Mouse (Mus musculus) ES-E14 (cell line): ENCODE data around the gene Serinc3.

ENCODE experiments used
- CHD2 ChIP-seq: IDR thresholded peaks from 2 replicates; pipeline ENCODE4 v1.6.1; 2014; ENCODE audit warnings: mild to moderate bottlenecking, low read depth, low read length, inconsistent platforms
- HCFC1 ChIP-seq: IDR thresholded peaks from 2 replicates; pipeline ENCODE4 v1.6.1; 2012; ENCODE audit warnings: low read length, inconsistent platforms, borderline replicate concordance; ENCODE audit not compliant: insufficient read depth
- MAFK ChIP-seq: IDR thresholded peaks from 2 replicates; pipeline ENCODE4 v1.6.1; 2014; ENCODE audit warnings: mild to moderate bottlenecking, low read depth, low read length, inconsistent platforms; ENCODE audit not compliant: insufficient read depth
- ZC3H11A ChIP-seq: IDR thresholded peaks from 2 replicates; pipeline ENCODE4 v1.6.1; 2012; ENCODE audit warnings: low read depth, mild to moderate bottlenecking, inconsistent platforms, low read length, borderline replicate concordance

GRCm38 (mm10) chr2:163575248-163575647, 69.7 kb downstream of the Serinc3 start:
- no peak for TF ChIP-seq ZC3H11A
- TF ChIP-seq MAFK = no peak
- TF ChIP-seq CHD2 = no peak
- no peak for TF ChIP-seq HCFC1
